Mouse (Mus musculus): Measurements from ENCODE around the gene Nr1i2. TPM values are rescaled to one million over a fixed set of nuclear protein-coding genes. Genes with fewer than 3 reads are reported as not detected.
"Not testable (repeated sequence)": the region's sequence is repeated elsewhere in the genome, so short reads cannot be mapped to it uniquely, and the experiment has no call there.

Nr1i2 gene
- not detected in 2 replicates for total RNA-seq (2015; ENCODE audit: low replicate concordance)
- total RNA-seq (2017; ENCODE audit: low replicate concordance): not detected in 2 replicates

DNA sequence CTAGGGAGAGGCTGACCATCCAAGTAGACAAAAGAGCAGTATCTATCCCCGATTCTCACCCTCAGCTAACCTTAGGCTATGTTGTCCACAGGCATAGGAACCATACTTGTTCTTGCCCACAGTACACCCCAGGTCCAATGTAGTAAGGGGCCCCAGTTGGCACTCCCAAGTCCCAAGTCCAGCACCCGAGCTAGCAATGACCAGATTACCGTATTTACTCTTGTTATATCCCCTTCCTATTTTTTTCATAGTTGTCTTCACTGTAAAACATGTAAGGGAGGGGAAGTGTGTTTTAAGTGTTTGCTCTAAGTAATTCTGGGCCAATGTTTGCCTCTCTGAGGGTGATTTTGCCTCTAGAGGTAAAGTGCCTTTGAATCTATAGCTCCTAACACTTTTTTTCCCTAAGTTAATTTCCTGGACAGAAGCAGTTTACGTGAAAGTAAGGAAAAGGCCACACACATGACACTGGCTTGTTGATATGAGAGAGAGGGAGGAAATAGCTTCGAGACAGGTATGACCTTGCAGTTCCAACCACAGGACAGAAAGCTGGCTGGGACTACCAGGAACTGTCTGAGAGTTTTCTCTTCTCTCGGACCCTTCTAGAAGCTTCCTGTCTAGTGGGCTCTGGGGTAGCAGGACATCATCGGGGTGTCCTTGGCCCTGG, at the start of gene Nr1i2:
Nr1i2 (minus strand) TSS at position 140 of the 664 bp plus-strand sequence.
- ATAC-seq (replicated peaks; ENCODE audit: low FRiP score, poor library complexity, severe bottlenecking): no peak

DNA sequence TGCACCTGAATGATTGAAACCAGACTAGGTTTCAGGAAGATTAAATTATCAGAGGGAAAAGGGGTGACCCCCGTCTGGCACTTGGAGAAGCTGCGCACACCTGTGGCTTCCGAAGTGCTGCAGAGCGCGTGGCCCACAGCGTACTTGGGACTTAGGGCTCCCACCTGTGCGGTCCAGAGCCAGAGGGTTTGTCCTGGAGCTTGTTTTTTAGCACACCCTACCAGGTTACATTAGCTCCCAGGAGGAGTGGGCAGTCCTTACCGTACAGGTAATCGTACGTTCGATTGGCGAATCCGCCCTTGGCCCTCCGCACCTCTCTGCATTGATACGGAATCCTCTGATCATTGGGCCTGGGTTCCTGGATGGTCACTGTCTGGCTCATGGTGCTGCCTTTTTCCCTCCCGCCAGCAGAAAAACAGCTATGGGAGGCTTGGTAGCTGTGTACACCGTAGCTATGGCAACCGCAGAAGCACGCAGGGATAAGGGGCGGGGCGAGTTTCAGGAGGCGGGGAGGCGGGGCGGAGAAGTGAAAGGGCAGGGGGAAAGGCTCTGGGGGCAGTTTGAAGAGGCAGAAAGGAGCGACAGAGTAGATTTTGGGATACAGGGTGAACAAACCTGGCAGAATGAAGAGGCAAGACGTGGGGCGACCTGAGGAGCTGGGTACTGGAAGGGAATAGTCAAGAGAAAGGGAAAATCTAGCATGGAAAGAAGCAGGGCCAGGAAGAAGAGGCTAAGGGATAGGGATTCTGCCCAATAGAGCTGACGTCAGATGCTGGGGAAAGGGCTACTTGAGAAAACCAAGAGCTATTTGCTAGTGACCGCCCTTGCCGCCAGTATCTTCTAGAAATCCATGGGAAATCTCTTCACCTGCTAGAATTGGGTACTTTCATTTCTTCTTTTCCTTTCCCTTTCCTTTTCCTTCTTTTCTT, 47.0 kb upstream of the Nr1i2 start, which contains the start of gene Maats1:
Maats1 (minus strand) TSS at position 748 of the 929 bp plus-strand sequence.
- peak; percentile 71; the same call in 1 of the 2 replicates for ATAC-seq (replicated peaks; ENCODE audit: low FRiP score, poor library complexity, severe bottlenecking)

DNA sequence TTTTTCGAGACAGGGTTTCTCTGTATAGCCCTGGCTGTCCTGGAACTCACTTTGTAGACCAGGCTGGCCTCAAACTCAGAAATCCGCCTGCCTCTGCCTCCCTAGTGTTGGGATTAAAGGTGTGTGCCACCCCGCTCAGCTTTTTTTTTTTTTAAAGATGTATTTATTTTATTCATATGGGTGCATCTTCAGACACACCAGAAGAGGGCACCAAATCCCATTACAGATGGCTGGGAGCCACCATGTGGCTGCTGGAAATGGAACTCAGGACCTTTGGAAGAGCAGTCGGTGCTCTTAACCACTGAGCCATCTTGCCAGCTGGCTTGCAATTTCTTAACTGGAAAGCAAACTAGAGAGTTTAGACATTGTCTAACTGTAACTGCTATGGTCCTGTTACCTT, 43.5 kb upstream of the Nr1i2 start:
- ATAC-seq (replicated peaks; ENCODE audit: low FRiP score, poor library complexity, severe bottlenecking): not testable (repeated sequence)

DNA sequence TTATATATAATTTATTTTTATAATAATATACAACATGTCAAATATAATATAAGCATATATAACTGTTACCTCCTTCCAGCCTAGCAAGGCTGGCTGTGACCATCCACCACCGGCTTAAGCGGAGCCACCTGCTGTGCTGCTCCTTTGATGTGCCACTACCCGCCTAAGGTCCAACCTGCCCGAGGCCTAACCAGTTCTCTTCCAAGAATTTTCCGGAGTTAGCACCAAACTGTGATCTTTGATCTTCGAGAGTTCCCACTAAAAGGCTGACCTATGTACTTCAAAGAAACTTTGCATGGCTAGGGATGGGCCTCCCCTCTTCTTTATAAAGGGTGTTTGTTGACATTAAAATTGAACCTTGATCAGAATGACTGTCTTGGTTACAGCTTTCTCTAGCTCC, 39.8 kb upstream of the Nr1i2 start:
- no peak for ATAC-seq (replicated peaks; ENCODE audit: low FRiP score, poor library complexity, severe bottlenecking)

DNA sequence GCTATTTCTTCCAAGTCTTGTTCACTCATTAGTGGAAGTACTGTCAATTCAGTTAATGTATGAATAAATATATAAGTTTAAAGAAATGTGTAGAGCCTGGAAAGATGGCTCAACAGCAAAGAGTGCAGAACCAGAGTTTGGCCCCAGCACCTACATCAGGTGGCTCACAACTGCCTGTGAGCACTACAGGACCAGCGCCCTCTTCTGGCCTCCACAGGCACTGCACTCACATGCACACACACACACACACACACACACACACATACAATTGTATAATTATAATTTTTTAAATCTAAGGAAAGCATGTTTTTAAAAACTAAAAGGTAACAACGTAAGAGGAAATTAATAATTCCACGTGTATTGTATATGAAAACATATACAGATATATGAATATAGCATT, 34.7 kb upstream of the Nr1i2 start:
- ATAC-seq (replicated peaks; ENCODE audit: low FRiP score, poor library complexity, severe bottlenecking): no peak

DNA sequence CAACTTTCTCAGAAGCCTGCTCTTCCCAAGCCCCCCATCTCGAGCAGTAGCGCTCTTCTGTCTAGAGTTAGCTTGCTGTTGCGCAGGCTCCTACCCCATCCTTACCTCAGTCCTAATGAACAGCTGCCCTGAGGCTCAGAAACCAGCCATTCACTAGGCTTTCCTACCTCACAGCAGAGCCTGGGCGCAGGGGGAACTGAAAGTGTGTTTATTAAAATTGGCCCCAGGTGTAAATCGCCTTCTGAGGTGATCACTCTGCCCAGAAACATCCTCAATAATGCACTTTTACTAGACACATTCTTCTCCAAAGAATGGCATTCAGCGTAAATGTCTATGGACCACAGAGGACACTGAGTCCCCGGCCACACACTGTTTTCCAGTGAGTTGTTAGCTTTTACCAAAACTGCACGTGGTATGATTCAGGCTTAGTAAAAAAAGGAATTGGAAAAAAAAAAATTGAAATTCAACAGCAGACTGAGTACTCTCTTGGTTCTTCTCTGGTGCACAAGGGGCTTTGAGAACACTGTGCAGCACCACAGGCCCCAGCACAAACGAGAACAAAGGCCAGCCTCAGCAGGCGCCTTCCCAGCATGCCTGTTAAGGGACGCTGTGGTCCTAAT, 32.3 kb upstream of the Nr1i2 start:
- no peak for ATAC-seq (replicated peaks; ENCODE audit: low FRiP score, poor library complexity, severe bottlenecking)

DNA sequence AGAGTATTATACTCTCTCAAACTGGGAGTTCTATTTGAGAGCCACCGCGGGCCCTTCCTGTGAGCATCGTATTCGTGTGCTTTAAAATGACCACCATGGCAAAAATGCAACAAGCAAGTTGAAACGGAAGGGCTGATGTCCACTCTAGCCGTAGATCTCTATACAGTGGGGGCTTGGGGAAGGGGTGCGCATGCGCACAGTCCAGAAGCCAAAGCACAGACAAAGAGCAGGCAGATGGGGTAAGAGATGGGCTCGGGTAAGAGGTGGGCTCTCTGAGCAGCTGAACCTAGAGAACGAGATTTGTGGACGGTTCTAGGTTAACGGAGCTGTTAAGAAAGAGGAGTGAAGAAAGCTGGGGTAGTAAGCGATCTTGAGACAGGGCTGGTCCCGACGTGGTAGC, 29.7 kb upstream of the Nr1i2 start:
- ATAC-seq (replicated peaks; ENCODE audit: low FRiP score, poor library complexity, severe bottlenecking): no peak

DNA sequence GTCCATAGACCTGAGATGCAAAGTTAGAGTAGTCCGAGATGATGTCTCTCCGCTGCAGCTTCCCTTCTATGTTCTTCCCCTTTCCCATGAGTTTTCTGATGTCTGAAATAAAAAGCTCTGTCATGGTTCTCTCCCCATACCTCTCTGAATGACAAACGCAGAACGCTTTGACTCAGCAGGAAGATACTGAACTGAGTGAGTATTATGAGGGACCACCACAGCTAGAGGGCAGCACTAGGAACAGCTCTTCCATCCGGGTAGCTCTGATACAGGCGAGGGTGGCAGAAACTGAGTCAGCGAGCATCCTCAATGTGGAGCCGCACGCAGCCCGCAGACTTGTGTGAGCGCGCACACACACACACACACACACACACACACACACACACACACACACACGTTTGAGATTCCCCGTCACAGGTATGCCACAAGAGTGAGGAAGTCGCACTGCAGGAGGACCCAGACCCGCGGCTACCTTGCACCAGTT, 26.9 kb upstream of the Nr1i2 start:
- ATAC-seq (replicated peaks; ENCODE audit: low FRiP score, poor library complexity, severe bottlenecking): peak; percentile 66

DNA sequence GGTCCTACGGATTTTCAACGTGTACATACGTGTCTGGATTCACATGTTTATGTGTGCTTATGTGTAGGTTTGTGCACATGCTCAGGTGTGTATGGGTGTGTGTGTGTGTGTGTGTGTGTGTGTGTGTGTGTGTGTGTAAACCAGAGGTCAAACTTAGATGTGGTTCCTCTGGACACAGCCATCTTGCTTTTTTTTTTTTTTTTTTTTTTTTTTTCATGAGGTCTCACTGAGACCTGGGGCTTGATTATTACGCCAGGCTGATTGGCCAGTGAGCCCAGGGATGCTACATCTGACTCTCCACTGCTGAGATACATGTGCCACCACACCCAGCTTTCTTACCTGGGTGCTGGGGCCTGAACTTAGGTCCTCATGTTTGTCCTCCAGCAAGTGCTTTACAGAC, 24.5 kb upstream of the Nr1i2 start:
- no peak for ATAC-seq (replicated peaks; ENCODE audit: low FRiP score, poor library complexity, severe bottlenecking)

DNA sequence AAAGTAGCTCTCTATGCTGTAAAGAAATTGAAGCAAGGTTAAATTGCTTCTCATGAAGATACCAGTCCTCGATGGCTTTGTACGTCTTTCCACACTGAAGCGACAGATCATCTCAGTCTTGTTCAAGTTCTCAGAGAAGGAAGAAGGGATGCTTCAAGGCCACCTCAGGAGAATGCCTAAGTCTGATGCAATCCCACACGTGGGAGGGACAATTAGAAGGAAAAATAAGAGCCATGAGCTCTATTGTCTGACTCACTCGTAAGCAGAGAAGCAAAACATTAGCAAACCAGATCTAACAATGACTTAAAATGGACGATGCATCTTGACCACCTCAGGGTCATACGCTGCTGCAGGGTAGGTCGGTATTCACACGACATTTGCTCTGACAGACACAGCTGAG, 23.9 kb upstream of the Nr1i2 start:
- no peak for ATAC-seq (replicated peaks; ENCODE audit: low FRiP score, poor library complexity, severe bottlenecking)

DNA sequence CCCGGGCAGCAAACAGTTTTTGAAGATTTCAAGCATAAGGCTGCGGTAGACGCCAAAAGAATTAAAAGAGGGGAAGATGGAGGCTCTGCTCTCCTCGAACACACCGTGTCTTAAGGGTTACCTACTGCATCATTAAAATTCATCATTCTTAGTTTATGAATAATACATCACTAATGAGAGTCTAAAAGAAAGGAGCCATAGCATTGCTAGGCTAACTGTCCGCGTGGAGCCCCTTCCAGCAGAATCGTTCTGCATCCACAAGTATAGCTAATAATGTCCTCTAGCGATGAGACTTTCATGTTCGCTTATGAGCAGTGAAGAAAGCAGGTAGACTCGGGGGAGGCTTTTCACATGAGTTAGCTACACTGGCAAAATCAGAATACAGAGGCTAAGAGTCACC, 13.6 kb upstream of the Nr1i2 start:
- no peak for ATAC-seq (replicated peaks; ENCODE audit: low FRiP score, poor library complexity, severe bottlenecking)

DNA sequence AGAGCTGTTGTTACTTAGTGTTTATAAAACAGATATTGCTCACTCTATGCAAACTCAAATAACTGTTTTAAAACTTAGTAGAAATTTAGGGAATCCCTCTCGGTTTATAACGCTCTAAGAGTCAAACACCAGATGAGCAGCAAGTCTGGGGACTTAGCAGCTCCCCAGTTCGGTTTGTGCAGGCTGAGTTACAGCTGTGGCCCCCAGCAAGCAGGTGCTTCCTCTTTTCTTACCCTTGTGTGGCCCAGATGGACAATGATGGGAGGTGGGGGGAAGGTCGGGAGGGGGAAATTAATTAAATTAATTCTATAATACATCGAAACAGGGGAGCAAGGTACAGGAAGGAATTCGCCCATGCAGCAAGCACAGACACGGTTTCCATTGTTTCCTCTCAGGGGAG, 13.0 kb upstream of the Nr1i2 start:
- ATAC-seq (replicated peaks; ENCODE audit: low FRiP score, poor library complexity, severe bottlenecking): no peak

DNA sequence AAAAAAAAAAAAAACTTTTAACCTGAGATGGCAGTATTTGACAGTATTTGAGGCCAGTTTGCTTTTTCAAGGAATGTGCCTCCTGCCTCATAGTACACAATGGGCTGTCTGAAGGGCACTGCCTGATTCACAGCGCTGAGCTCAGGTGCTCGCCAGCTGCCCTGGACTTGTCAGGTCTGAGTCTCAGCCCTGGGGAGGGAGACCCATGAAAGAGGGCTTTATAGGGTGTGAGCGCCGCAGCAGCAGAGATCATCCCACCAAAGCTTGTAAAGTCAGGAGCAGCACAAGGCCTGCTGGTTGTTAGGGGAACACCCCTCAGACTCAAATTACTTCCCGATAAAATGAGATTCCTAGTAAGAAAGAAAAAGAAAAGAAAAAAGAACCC, 12.6 kb upstream of the Nr1i2 start:
- no peak for ATAC-seq (replicated peaks; ENCODE audit: low FRiP score, poor library complexity, severe bottlenecking)

DNA sequence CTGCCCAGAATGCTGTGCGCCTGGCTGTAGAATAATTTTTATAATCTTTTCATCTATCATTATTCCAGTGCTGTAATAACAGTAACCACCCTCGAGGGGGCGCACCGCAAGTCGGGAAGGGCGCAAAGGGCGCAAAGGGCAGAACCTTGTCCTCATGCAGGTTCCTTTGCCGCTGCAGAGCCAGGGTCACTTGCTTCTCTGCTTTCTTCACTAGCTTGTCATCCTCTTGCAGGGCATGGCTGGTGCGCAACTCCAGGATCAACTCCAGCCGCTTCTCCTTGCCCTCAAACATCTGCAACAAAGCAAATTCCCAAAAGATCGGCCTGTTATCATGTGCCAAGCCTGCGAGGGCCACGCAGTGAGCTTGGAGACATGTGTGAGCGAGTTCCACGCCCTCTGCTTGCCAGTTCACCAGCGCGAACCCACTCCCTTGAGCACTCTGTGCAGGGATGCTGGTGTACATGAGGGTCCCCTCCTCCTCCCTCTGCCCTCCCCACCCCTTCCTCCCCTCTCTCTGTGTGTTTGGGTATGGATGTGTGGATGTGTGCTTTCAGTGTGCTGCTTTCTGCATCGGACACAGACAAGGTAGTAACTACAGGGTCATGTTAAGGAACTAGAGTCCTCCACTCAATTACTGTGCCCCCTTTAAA, 12.1 kb upstream of the Nr1i2 start:
- 0 out of 2 replicates have a peak, but pooled peaks have one; percentile 49 for ATAC-seq (replicated peaks; ENCODE audit: low FRiP score, poor library complexity, severe bottlenecking)

DNA sequence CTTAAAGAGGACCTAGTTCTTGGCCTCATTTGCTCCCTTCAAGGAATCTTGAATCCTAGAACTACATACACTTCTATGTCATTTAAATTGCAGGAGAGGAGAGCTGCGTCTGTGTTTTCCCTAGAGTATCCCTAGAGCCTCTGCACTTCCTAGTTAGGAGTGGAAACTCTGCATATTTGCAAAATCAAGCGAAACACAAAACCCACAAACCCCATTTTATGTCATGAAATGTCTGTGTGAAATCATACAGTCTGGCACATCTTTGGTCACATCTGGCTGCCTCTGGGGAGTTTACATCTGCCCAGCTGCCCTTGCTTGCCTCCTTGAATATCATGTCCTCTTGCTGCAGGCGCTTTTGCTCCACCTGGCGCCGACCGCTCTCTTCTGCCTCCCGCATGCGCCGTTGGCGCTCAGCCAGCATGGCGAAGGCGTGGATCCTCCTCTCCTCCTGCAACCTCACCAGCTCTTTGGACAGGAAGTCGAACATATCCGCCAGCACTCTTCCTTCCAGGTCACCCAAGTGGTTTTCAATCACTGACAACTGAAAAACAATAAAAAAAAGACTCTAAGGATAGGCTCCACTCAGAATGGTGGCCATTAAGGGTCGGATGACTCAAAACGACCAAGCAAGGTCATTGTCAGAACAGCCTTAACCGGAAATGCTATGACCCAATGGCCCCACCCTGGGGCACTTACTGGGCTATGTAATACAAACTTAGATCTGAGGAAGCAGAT, 10.0 kb upstream of the Nr1i2 start:
- ATAC-seq (replicated peaks; ENCODE audit: low FRiP score, poor library complexity, severe bottlenecking): no peak

DNA sequence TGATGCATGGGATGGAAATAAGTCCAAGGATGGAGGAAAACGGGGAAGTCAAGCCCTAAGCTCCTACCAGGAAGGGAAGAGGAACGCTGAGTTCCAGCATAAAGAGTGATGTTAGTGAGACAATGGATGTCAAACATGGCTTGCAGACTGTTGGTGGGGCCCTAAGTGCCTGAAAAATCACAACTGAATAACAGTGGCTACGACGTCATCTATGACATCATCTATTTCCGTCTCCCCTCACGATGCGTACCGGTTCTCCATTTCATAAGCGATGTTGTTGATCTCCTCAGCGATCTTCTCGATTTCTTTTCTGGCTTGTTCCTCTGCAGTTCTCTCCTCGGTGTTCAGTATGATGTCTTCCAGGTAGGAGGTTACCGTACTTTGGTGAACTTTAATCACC, 7.7 kb upstream of the Nr1i2 start:
- no peak for ATAC-seq (replicated peaks; ENCODE audit: low FRiP score, poor library complexity, severe bottlenecking)

DNA sequence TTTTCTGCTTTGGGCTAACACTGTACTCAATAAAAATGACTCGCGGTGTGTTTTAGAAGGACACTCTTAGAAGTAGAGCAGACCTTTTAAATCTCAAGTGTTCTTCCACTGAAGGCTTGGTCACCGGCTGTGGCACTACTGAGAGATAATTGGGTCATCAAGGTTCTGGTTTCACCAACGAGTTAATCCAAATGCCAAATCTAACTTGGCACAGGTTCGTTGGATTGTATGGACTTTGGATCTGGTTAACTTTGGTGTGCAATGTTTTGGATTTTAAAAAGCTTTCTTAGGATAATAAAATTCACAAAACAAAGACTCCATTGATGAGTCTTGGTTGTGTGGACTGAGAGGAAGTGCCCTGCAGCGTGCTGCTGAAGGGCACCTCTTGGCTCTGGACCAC, 3.8 kb upstream of the Nr1i2 start:
- ATAC-seq (replicated peaks; ENCODE audit: low FRiP score, poor library complexity, severe bottlenecking): no peak

DNA sequence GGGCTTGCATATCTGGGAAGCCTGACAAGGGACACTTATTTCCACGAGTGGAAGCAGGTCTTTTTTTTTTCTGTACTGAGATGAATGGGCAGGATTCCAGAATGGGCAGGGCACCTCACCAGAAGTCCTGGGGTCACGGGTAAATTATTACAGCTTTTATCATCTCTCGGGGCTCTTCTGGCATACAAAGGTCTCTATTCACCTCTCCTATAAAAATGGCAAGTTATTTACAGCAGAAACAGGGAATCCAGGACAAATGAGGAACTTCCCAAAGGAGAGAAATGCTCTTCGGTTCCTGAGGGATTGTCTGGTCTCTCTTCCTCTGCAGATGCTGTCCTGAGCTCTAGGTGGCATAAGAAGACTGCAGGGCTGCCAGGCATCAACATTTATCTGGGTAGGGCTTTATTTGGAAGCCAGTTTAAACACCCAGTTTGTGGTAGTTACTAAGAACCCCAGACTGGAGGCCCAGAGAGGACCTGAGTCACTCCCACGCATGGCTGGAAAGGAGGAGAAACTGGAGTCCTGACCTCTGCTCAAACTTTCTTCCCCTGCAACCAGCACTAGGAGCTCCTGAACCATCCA, 816 bp upstream of the Nr1i2 start:
- ATAC-seq (replicated peaks; ENCODE audit: low FRiP score, poor library complexity, severe bottlenecking): no peak

DNA sequence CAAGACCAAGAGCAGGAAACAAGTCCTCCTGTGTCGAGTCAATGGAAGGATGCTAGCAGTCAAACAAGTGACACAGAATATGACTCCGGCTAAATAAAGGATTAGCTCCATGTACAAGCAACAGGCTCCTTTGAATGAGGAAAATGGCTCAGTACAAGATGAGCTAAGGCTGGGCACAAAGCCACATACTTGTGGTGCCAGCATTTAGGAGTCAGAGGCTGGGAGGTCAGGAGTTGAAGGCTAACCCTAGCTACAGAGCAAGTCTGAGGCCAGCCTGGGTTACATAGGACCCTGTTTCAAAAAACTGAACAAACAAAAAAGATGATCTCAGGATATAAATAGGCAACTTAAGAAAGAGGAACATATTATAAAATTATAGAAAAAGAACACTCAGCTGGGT, 4.5 kb downstream of the Nr1i2 start:
- ATAC-seq (replicated peaks; ENCODE audit: low FRiP score, poor library complexity, severe bottlenecking): no peak

Measured in erythroblast, adult 5-6 weeks (primary cell).